Mouse (Mus musculus) hindbrain, postnatal 0 days (tissue): Measurements from ENCODE around the gene Agl. TPM values are rescaled to one million over a fixed set of nuclear protein-coding genes. Genes with fewer than 3 reads are reported as not detected.

Experiments
- ATAC-seq: fragments of 200-750 bp; cut with Nextera tagmentation; 2 replicates; pipeline ENCODE4 v1.8.0; 2017; ENCODE audit warnings: mild to moderate bottlenecking, moderate TSS enrichment, moderate library complexity
- DNase-seq: peaks from one replicate; pipeline ENCODE4 v3.0.0-alpha.2; 2015; ENCODE audit warnings: low spot score
- H3K27ac ChIP-seq: fragments of 300-500 bp; sonication (generic); 2 replicates; pipeline ENCODE4 v1.5.1; 2014; ENCODE audit warnings: mild to moderate bottlenecking
- H3K27me3 ChIP-seq: fragments of 300-500 bp; sonication (generic); 2 replicates; pipeline ENCODE4 v1.6.1; 2014; ENCODE audit warnings: low read length, mixed read lengths; ENCODE audit not compliant: insufficient read depth
- H3K36me3 ChIP-seq: fragments of 300-500 bp; sonication (generic); 2 replicates; pipeline ENCODE4 v1.6.1; 2014; ENCODE audit warnings: low read length, mixed read lengths; ENCODE audit not compliant: insufficient read depth
- H3K4me1 ChIP-seq: fragments of 300-500 bp; sonication (generic); 2 replicates; pipeline ENCODE4 v1.6.1; 2014; ENCODE audit warnings: antibody characterized with exemption, low read length, mixed read lengths; ENCODE audit not compliant: insufficient read depth
- H3K4me2 ChIP-seq: fragments of 300-500 bp; sonication (generic); 2 replicates; pipeline ENCODE4 v1.6.1; 2014; ENCODE audit warnings: low read depth, mild to moderate bottlenecking, low read length, moderate library complexity, mixed read lengths
- H3K4me3 ChIP-seq: fragments of 300-500 bp; sonication (generic); 2 replicates; pipeline ENCODE4 v1.5.1; 2014; ENCODE audit warnings: low read length
- H3K9ac ChIP-seq: fragments of 300-500 bp; sonication (generic); replicated peaks from 2 replicates; pipeline ENCODE4 v1.6.1; 2014; ENCODE audit warnings: mild to moderate bottlenecking, low read length, moderate library complexity, mixed read lengths
- H3K9me3 ChIP-seq: fragments of 300-500 bp; sonication (generic); 2 replicates; pipeline ENCODE4 v1.6.1; 2016; ENCODE audit warnings: low read length, mixed read lengths
- CTCF ChIP-seq: IDR thresholded peaks from 2 replicates; pipeline ENCODE4 v1.5.1; 2016; ENCODE audit warnings: antibody characterized with exemption, control low read depth, low read depth
- WGBS: fragments of 180-500 bp; shearing (Covaris S2); extraction: QIAGEN DNeasy Blood & Tissue Kit; methylation state at CpG from one replicate; pipeline ENCODE4 v1.1.7; 2014; 5-methylcytosine and 5-hydroxymethylcytosine counted together
- polyA plus RNA-seq: library from polyadenylated mRNA; unstranded; fragments of >200 nt; fragmentation: Nextera tagmentation; extraction: Ambion mirVana; gene quantifications from 2 replicates; pipeline ENCODE4 v1.2.1, GENCODE M21; 2015
- total RNA-seq: library from RNA; depleted of rRNA; stranded (reverse); fragments of >200 nt; gene quantifications from 2 replicates; pipeline ENCODE4 v1.2.3, GENCODE M21; 2014

Gene Agl
- total and polyA plus RNA-seq, 2 experiments from 2014 or later: 13.9 to 14.3 TPM

- no peaks in the 10 kb centered on the region for H3K27me3 ChIP-seq
- H3K4me3 ChIP-seq: no peak overlapping the region
- H3K9me3 ChIP-seq: no peaks in the 10 kb centered on the region
- H3K4me2 ChIP-seq: 0 out of 2 replicates have a peak overlapping the region, but pooled peaks have one; percentile 10
- WGBS: 79% methylated on average over 3 of the region's 3 CpGs
- DNase-seq: no peak
- no peak overlapping the region for H3K27ac ChIP-seq
- peaks cover 4% of the 10 kb centered on the region; the same call in 1 of the 2 replicates for H3K4me1 ChIP-seq
- no peak for TF ChIP-seq CTCF
- no peaks in the 10 kb centered on the region; the same call in 1 of the 2 replicates for H3K36me3 ChIP-seq
- no peak for ATAC-seq
- H3K9ac ChIP-seq: no peak overlapping the region
Observed at GRCm38 (mm10) chr3:116805866-116806265, 2.1 kb downstream of the Agl start.

GRCm38 (mm10) chr3:116804746-116805285, 3.1 kb downstream of the Agl start:
- no peak for ATAC-seq
- H3K4me2 ChIP-seq: peak overlapping the region; percentile 8; the same call in 1 of the 2 replicates
- peak; percentile 15 for DNase-seq
- no peaks in the 10 kb centered on the region; the same call in 1 of the 2 replicates for H3K36me3 ChIP-seq
- peaks cover 4% of the 10 kb centered on the region; the same call in 1 of the 2 replicates for H3K4me1 ChIP-seq
- WGBS: 55% methylated on average over 6 of the region's 6 CpGs
- no peaks in the 10 kb centered on the region for H3K27me3 ChIP-seq
- no peak overlapping the region for H3K9ac ChIP-seq
- no peaks in the 10 kb centered on the region for H3K9me3 ChIP-seq
- H3K4me3 ChIP-seq: no peak overlapping the region
- no peak overlapping the region for H3K27ac ChIP-seq
- TF ChIP-seq CTCF: no peak

DNA sequence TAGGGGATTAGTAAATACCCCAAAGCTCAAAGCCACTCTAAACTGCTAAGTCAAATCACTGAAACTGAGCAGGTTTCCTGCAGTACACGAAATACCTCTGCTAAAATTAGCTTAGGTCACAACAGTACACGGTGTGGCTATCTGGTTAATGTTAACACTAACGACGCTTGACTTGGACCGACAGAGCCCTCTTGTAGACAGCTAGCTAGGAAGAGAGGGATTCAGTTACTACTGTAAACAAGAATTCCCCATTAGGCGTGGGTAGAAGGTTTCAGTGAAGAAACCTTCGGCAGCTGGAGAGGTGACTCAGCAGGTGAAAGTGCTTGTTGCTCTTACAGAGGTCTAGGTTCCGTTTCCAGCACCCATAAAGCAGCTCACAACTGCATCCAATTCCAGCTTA, 6.2 kb downstream of the Agl start:
- Histone ChIP-seq H3K27me3 (no peaks in the 10 kb centered on the region), H3K36me3 (no peaks in the 10 kb centered on the region; the same call in 1 of the 2 replicates), H3K4me3 (no peak overlapping the region), H3K4me1 (no peaks in the 10 kb centered on the region), H3K27ac (no peak overlapping the region), H3K9me3 (no peaks in the 10 kb centered on the region), H3K4me2 (no peak overlapping the region), H3K9ac (no peak overlapping the region)
- DNase-seq (no peak), ATAC-seq (no peak)
- 87% methylated on average over 8 of the region's 8 CpGs for whole genome bisulfite sequencing
- TF ChIP-seq CTCF: no peak

DNA sequence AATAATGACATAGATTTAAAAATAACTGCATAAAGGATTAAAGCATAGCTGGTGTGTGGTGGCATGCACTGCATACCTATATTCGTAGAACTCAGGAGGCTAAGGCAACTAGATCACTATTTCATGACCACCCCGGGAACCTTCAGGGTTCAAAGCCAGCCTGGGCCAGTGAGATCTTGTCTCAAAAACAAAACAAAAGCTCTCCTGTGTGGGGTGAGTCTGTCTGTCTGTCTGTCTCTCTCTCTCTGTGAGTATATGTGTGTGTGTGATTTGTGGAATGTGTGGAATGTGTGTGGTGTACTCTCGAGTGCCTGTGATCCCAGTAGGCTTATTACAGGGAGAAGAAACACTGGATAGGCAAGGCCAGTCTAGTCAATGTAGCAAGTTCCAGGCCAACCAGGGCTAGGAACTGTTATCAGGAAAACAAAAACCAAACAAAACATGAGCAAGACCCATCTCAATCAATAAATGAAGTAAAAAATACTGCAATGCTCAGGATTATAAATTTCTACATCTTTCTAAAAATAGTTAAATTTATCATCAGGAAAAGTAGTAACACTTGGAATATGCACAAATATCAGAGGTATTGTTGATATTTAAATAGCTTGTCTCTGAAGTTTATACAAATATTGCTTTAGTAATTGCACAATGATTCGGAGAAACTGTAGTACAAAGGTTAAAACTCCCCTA, 9.0 kb downstream of the Agl start:
- DNase-seq (no peak), ATAC-seq (no peak)
- H3K27ac ChIP-seq: no peak overlapping the region
- H3K4me1 ChIP-seq: no peaks in the 10 kb centered on the region
- WGBS: 73% methylated on average over 4 of the region's 4 CpGs
- no peaks in the 10 kb centered on the region; the same call in 1 of the 2 replicates for H3K36me3 ChIP-seq
- no peaks in the 10 kb centered on the region for H3K27me3 ChIP-seq
- no peak for TF ChIP-seq CTCF
- no peaks in the 10 kb centered on the region for H3K9me3 ChIP-seq
- no peak overlapping the region for H3K4me3 ChIP-seq
- H3K9ac ChIP-seq: no peak overlapping the region
- no peak overlapping the region for H3K4me2 ChIP-seq

DNA sequence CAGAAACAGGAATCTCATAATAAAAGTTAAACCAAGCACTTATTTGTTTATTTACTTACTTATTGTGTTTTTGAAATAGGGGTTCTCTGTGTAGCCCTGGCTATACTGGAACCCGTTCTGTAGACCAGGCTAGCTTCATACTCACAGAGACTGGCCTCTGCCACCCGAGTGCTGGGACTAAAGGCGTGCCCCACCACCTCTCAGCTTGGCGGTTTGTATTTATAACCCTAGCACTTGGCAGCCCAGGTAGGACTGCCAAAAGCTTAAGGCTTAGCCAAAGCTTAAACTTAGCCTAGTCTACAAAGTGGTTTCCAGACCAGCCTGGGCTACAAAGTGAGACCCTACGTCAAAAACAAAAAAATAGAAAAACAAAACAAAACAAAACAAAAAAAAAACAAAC, 19.1 kb downstream of the Agl start:
- H3K36me3 ChIP-seq: peaks cover 41% of the 10 kb centered on the region; the same call in 1 of the 2 replicates
- no peak overlapping the region for H3K9ac ChIP-seq
- DNase-seq (no peak), ATAC-seq (no peak)
- no peaks in the 10 kb centered on the region for H3K27me3 ChIP-seq
- no peak overlapping the region for H3K4me2 ChIP-seq
- no peak overlapping the region for H3K27ac ChIP-seq
- no peak for TF ChIP-seq CTCF
- 86% methylated on average over 5 of the region's 5 CpGs for WGBS
- no peaks in the 10 kb centered on the region for H3K4me1 ChIP-seq
- H3K4me3 ChIP-seq: no peak overlapping the region
- no peaks in the 10 kb centered on the region for H3K9me3 ChIP-seq

- H3K27me3 ChIP-seq: no peaks in the 10 kb centered on the region
- peaks cover 52% of the 10 kb centered on the region; the same call in 1 of the 2 replicates for H3K36me3 ChIP-seq
- no peak overlapping the region for H3K9ac ChIP-seq
- no peak for TF ChIP-seq CTCF
- H3K9me3 ChIP-seq: no peaks in the 10 kb centered on the region
- no peaks in the 10 kb centered on the region for H3K4me1 ChIP-seq
- DNase-seq (no peak), ATAC-seq (no peak)
- H3K4me3 ChIP-seq: no peak overlapping the region
- 88% methylated on average over 9 of the region's 9 CpGs for WGBS
- H3K4me2 ChIP-seq: no peak overlapping the region
- H3K27ac ChIP-seq: no peak overlapping the region
Observed at GRCm38 (mm10) chr3:116786543-116786942, 21.4 kb downstream of the Agl start.

- no peak for TF ChIP-seq CTCF
- 93% methylated on average over 8 of the region's 8 CpGs for WGBS
- no peaks in the 10 kb centered on the region for H3K27me3 ChIP-seq
- no peaks in the 10 kb centered on the region for H3K4me1 ChIP-seq
- H3K27ac ChIP-seq: no peak overlapping the region
- DNase-seq (no peak), ATAC-seq (no peak)
- H3K36me3 ChIP-seq: peaks cover 54% of the 10 kb centered on the region; the same call in 1 of the 2 replicates
- no peaks in the 10 kb centered on the region for H3K9me3 ChIP-seq
- H3K4me3 ChIP-seq: no peak overlapping the region
- H3K4me2 ChIP-seq: no peak overlapping the region
- H3K9ac ChIP-seq: no peak overlapping the region
Observed at GRCm38 (mm10) chr3:116785820-116786219, 22.1 kb downstream of the Agl start.
